Mouse (Mus musculus): ENCODE measurements around the gene Cog2. TPM values are rescaled to one million over a fixed set of nuclear protein-coding genes. Genes with fewer than 3 reads are reported as not detected.
A peak's percentile ranks its signal among the peaks of the same experiment; 100 is the strongest.

Gene Cog2
- total and polyA plus RNA-seq, 3 experiments = 32.6 to 37.5 TPM; not detected in 1

DNA sequence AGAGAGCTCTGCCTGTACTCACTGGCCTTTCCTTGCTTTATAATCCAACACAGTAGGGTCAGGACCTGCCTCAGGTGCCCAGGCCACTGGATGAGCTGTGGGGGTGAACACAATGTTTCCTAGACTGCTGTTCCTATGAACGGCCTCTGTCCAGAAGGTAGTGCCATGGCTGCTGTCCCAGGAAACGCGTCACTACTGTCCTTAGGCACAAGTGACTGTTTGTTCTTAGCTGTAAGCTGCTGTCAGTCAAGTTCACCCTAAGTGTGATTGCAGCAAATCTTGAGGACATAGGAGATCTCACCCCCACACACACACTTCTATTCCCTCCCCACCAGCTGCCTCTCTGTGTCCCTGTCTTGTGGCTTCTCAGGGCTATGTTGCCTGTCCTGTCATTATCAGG, 47.0 kb downstream of the Cog2 start:
- Histone ChIP-seq H3K4me3 (ENCODE audit: control insufficient read depth in 1 of 2, insufficient read depth in 1 of 2, low read depth in 2 of 2, low read length in 2 of 2) (no peak overlapping the region), H3K9me3 (replicated peaks; ENCODE audit: insufficient read depth, low read length) (no peaks in the 10 kb centered on the region), H3K9ac (ENCODE audit: control insufficient read depth, low read depth, low read length, poor library complexity, severe bottlenecking) (no peak overlapping the region), H3K27me3 (ENCODE audit: control insufficient read depth in 1 of 2, insufficient read depth in 2 of 2, low read length in 2 of 2) (no peaks in the 10 kb centered on the region), H3K27ac (ENCODE audit: control insufficient read depth, low read depth, low read length) (no peak overlapping the region), H3K4me1 (ENCODE audit: control insufficient read depth in 1 of 2, insufficient read depth in 2 of 2, low read length in 2 of 2) (no peaks in the 10 kb centered on the region), H3K36me3 (ENCODE audit: control insufficient read depth in 1 of 2, insufficient read depth in 2 of 2, low read length in 2 of 2) (no peaks in the 10 kb centered on the region), H3K79me2 (ENCODE audit: control insufficient read depth, insufficient read depth, low read length, poor library complexity) (no peaks in the 10 kb centered on the region)
- TF ChIP-seq E2F4 (IDR thresholded peaks at IDR 0.05; ENCODE audit: borderline replicate concordance, low read depth, low read length) (no peak), MAFK (IDR thresholded peaks at IDR 0.05; ENCODE audit: borderline replicate concordance, low read depth, low read length) (no peak), USF2 (IDR thresholded peaks at IDR 0.05; ENCODE audit: borderline replicate concordance in 1 of 2, insufficient read depth in 1 of 2, low read depth in 1 of 2, low read length in 2 of 2) (no peak), ZMIZ1 (IDR thresholded peaks at IDR 0.05; ENCODE audit: low read depth, low read length) (no peak), ELF1 (IDR thresholded peaks at IDR 0.05; ENCODE audit: low read depth, low read length) (no peak), JUND (IDR thresholded peaks at IDR 0.05; ENCODE audit: low read depth, low read length) (no peak), MXI1 (IDR thresholded peaks at IDR 0.05; ENCODE audit: low read depth, low read length) (no peak), TCF12 (IDR thresholded peaks at IDR 0.05; ENCODE audit: low read depth, low read length) (no peak)
- no peak for DNase-seq (ENCODE audit: low read depth, low spot score)

DNA sequence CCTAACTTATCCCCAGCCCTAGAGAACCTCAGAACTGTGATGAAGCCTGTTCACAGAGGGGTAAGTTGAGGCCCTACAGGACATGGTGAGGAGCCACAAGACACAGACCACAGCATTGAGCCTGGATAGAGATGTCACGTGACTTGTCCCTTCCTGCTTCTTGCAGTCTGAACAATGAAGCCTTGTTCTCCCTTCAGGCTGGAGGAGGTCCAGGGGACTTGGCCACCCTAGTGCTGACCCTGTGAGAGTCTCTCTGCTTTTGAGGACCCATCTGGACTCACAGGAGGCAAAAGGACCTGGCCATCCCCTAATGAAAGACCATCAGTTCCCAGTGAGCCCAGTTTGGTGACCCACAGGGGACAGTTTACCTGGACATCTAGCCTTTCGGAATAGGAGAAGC, 48.5 kb downstream of the Cog2 start:
- no peak for TF ChIP-seq MEF2A (IDR thresholded peaks at IDR 0.05; ENCODE audit: extremely low read depth, insufficient replicate concordance, low read depth, low read length, poor library complexity, severe bottlenecking)
- TF ChIP-seq HCFC1 (IDR thresholded peaks at IDR 0.05; ENCODE audit: low read depth, low read length) = no peak
- peak; percentile 73 for TF ChIP-seq USF1 (IDR thresholded peaks at IDR 0.05; ENCODE audit: low read depth, low read length)
- no peak for TF ChIP-seq MYB (IDR thresholded peaks at IDR 0.05; ENCODE audit: low read depth, low read length)
- no peak for TF ChIP-seq ELF1 (IDR thresholded peaks at IDR 0.05; ENCODE audit: low read depth, low read length)
- H3K4me1 ChIP-seq (ENCODE audit: control insufficient read depth in 1 of 2, insufficient read depth in 2 of 2, low read length in 2 of 2) = peaks cover 0 to 4% of the 10 kb centered on the region in 2 experiments; a peak in 3 of 4 replicates
- no peak overlapping the region for H3K4me3 ChIP-seq (ENCODE audit: control insufficient read depth in 1 of 2, insufficient read depth in 1 of 2, low read depth in 2 of 2, low read length in 2 of 2)
- H3K79me2 ChIP-seq (ENCODE audit: control insufficient read depth, insufficient read depth, low read length, poor library complexity) = no peaks in the 10 kb centered on the region
- no peaks in the 10 kb centered on the region for H3K36me3 ChIP-seq (ENCODE audit: control insufficient read depth in 1 of 2, insufficient read depth in 2 of 2, low read length in 2 of 2)
- H3K9ac ChIP-seq (ENCODE audit: control insufficient read depth, low read depth, low read length, poor library complexity, severe bottlenecking) = no peak overlapping the region
- H3K27ac ChIP-seq (ENCODE audit: control insufficient read depth, low read depth, low read length) = no peak overlapping the region
- no peak for DNase-seq (ENCODE audit: low read depth, low spot score)
- no peaks in the 10 kb centered on the region for H3K9me3 ChIP-seq (replicated peaks; ENCODE audit: insufficient read depth, low read length)
- no peaks in the 10 kb centered on the region for H3K27me3 ChIP-seq (ENCODE audit: control insufficient read depth in 1 of 2, insufficient read depth in 2 of 2, low read length in 2 of 2)

GRCm38 (mm10) chr8:124569593-124569992, 49.0 kb downstream of the Cog2 start, which contains the start of gene Agt:
Agt (minus strand) TSS chr8:124569706.
- no peak within 1 kb of the TSS for H3K9ac ChIP-seq (ENCODE audit: control insufficient read depth, low read depth, low read length, poor library complexity, severe bottlenecking)
- H3K4me1 ChIP-seq (ENCODE audit: control insufficient read depth in 1 of 2, insufficient read depth in 2 of 2, low read length in 2 of 2) = peaks cover 0 to 4% of the 10 kb centered on the region in 2 experiments; a peak in 3 of 4 replicates

More at GRCm38 (mm10) chr8:124569593-124569992, 49.0 kb downstream of the Cog2 start, which contains the start of gene Agt:
- Histone ChIP-seq H3K27ac (ENCODE audit: control insufficient read depth, low read depth, low read length) (no peak within 1 kb of the TSS), H3K4me3 (ENCODE audit: control insufficient read depth in 1 of 2, insufficient read depth in 1 of 2, low read depth in 2 of 2, low read length in 2 of 2) (no peak within 1 kb of the TSS), H3K27me3 (ENCODE audit: control insufficient read depth in 1 of 2, insufficient read depth in 2 of 2, low read length in 2 of 2) (no peaks in the 10 kb centered on the region), H3K79me2 (ENCODE audit: control insufficient read depth, insufficient read depth, low read length, poor library complexity) (no peaks in the 10 kb centered on the region), H3K9me3 (replicated peaks; ENCODE audit: insufficient read depth, low read length) (no peaks in the 10 kb centered on the region), H3K36me3 (ENCODE audit: control insufficient read depth in 1 of 2, insufficient read depth in 2 of 2, low read length in 2 of 2) (no peaks in the 10 kb centered on the region)
- TF ChIP-seq UBTF (IDR thresholded peaks at IDR 0.05; ENCODE audit: borderline replicate concordance, insufficient read depth, low read depth, low read length) (no peak), RCOR1 (IDR thresholded peaks at IDR 0.05; ENCODE audit: low read depth, low read length) (no peak), EP300 (IDR thresholded peaks at IDR 0.05; ENCODE audit: low read depth in 1 of 2, low read length in 2 of 2) (no peak), CTCF (IDR thresholded peaks at IDR 0.05 in 2 of 3, conservative IDR thresholded peaks at IDR 0.05 in 1 of 3; ENCODE audit: control insufficient read depth in 1 of 3, insufficient read depth in 1 of 3, low read depth in 2 of 3, low read length in 3 of 3, poor library complexity in 1 of 3, severe bottlenecking in 1 of 3) (no peak), NRF1 (IDR thresholded peaks at IDR 0.05; ENCODE audit: insufficient read depth, low read depth, low read length, poor library complexity, severe bottlenecking) (no peak), SMC3 (IDR thresholded peaks at IDR 0.05; ENCODE audit: low read depth, low read length) (no peak), E2F4 (IDR thresholded peaks at IDR 0.05; ENCODE audit: borderline replicate concordance, low read depth, low read length) (no peak), TCF12 (IDR thresholded peaks at IDR 0.05; ENCODE audit: low read depth, low read length) (no peak), MYB (IDR thresholded peaks at IDR 0.05; ENCODE audit: low read depth, low read length) (no peak), HCFC1 (IDR thresholded peaks at IDR 0.05; ENCODE audit: low read depth, low read length) (no peak), MEF2A (IDR thresholded peaks at IDR 0.05; ENCODE audit: extremely low read depth, insufficient replicate concordance, low read depth, low read length, poor library complexity, severe bottlenecking) (no peak), CHD1 (IDR thresholded peaks at IDR 0.05; ENCODE audit: low read depth, low read length) (no peak), ETS1 (IDR thresholded peaks at IDR 0.05; ENCODE audit: low read depth, low read length) (no peak), ZNF384 (IDR thresholded peaks at IDR 0.05; ENCODE audit: low read depth, low read length) (no peak), ZKSCAN1 (IDR thresholded peaks at IDR 0.05; ENCODE audit: low read depth, low read length) (no peak), ZMIZ1 (IDR thresholded peaks at IDR 0.05; ENCODE audit: low read depth, low read length) (no peak), GATA1 (IDR thresholded peaks at IDR 0.05; ENCODE audit: low read depth, low read length) (no peak)
- DNase-seq (ENCODE audit: low read depth, low spot score) = no peak
